Mouse (Mus musculus): Measurements from ENCODE around the gene Abcc3. TPM values are rescaled to one million over a fixed set of nuclear protein-coding genes. Genes with fewer than 3 reads are reported as not detected.

Abcc3 gene
- polyA plus RNA-seq, 1 experiment from 2014 or later, result 10.5 TPM

DNA sequence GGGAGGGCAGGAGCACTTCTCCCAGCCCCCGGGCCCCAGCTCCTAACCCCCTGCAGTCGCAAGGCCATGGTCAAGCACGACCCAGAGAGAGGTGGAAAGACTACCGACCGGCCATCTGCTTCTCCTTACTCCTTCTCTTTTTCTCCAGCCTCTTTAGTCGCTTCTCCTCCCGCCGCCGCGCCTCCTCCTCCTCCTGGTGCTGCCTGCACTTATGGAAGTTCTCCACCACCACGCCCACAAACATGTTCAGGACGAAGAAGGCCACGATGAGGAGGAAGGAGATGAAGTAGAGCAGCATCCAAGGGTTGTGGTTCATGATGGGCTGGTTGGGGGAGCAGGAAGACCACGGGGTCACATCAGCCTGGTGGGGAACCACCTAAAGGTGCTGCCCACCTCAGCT, 32.9 kb upstream of the Abcc3 start:
- Histone ChIP-seq H3K4me3 (replicated peaks; ENCODE audit: low read depth, low read length) (no peak overlapping the region), H3K9me3 (replicated peaks; ENCODE audit: low read length) (no peaks in the 10 kb centered on the region), H3K4me1 (replicated peaks; ENCODE audit: insufficient read depth, low read length) (peaks cover 29% of the 10 kb centered on the region), H3K9ac (ENCODE audit: low read depth, low read length) (no peak overlapping the region), H3K4me2 (ENCODE audit: low read length) (no peak overlapping the region), H3K27ac (no peak overlapping the region), H3K27me3 (ENCODE audit: insufficient read depth, low read length) (no peaks in the 10 kb centered on the region), H3K36me3 (ENCODE audit: insufficient read depth, low read length) (no peaks in the 10 kb centered on the region)
- WGBS, result 62% methylated on average over 14 of the region's 14 CpGs
- TF ChIP-seq CTCF (IDR thresholded peaks at IDR 0.05; ENCODE audit: low read depth), result no peak
- DNase-seq (ENCODE audit: low spot score), result no peak
- no peak for ATAC-seq (replicated peaks; ENCODE audit: low FRiP score, low read depth)

DNA sequence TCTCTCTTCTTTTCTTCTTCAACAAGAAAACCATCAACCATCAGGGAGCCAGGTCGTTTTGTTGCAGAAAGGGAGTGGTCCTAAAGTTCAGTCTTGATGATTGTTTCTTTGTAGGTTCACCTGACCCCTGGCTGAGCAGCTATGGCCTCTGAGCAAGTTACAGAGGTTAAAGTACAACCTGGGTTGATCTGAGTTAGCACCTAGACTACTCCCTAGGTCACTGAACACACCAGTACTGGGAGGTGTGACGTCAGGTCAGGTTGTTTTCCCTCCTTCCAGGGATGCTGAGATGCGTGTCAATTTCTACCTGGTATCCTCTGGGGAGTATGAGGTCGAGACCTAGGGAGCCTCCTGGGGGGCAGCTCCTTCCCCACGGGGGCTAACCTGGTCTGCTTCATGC, 32.4 kb upstream of the Abcc3 start:
- H3K4me1 ChIP-seq (replicated peaks; ENCODE audit: insufficient read depth, low read length), result peaks cover 29% of the 10 kb centered on the region

GRCm38 (mm10) chr11:94424380-94424779, 31.6 kb upstream of the Abcc3 start:
- no peak overlapping the region for H3K27ac ChIP-seq
- H3K4me1 ChIP-seq (replicated peaks; ENCODE audit: insufficient read depth, low read length), result peaks cover 29% of the 10 kb centered on the region
- no peaks in the 10 kb centered on the region for H3K9me3 ChIP-seq (replicated peaks; ENCODE audit: low read length)
- DNase-seq (ENCODE audit: low spot score), result no peak
- H3K9ac ChIP-seq (ENCODE audit: low read depth, low read length), result no peak overlapping the region
- H3K4me3 ChIP-seq (replicated peaks; ENCODE audit: low read depth, low read length), result no peak overlapping the region
- no peaks in the 10 kb centered on the region for H3K27me3 ChIP-seq (ENCODE audit: insufficient read depth, low read length)
- WGBS, result 41% methylated on average over 15 of the region's 15 CpGs
- no peak for TF ChIP-seq CTCF (IDR thresholded peaks at IDR 0.05; ENCODE audit: low read depth)
- no peak for ATAC-seq (replicated peaks; ENCODE audit: low FRiP score, low read depth)
- H3K4me2 ChIP-seq (ENCODE audit: low read length), result no peak overlapping the region
- H3K36me3 ChIP-seq (ENCODE audit: insufficient read depth, low read length), result no peaks in the 10 kb centered on the region

More for the DNA sequence above, 32.4 kb upstream of the Abcc3 start:
- no peak overlapping the region for H3K4me2 ChIP-seq (ENCODE audit: low read length)
- H3K27ac ChIP-seq, result no peak overlapping the region
- H3K9me3 ChIP-seq (replicated peaks; ENCODE audit: low read length), result no peaks in the 10 kb centered on the region
- H3K9ac ChIP-seq (ENCODE audit: low read depth, low read length), result no peak overlapping the region
- no peaks in the 10 kb centered on the region for H3K27me3 ChIP-seq (ENCODE audit: insufficient read depth, low read length)
- WGBS, result 44% methylated on average over 5 of the region's 5 CpGs
- ATAC-seq (replicated peaks; ENCODE audit: low FRiP score, low read depth) (no peak), DNase-seq (ENCODE audit: low spot score) (no peak)
- TF ChIP-seq CTCF (IDR thresholded peaks at IDR 0.05; ENCODE audit: low read depth), result no peak
- H3K36me3 ChIP-seq (ENCODE audit: insufficient read depth, low read length), result no peaks in the 10 kb centered on the region
- no peak overlapping the region for H3K4me3 ChIP-seq (replicated peaks; ENCODE audit: low read depth, low read length)

DNA sequence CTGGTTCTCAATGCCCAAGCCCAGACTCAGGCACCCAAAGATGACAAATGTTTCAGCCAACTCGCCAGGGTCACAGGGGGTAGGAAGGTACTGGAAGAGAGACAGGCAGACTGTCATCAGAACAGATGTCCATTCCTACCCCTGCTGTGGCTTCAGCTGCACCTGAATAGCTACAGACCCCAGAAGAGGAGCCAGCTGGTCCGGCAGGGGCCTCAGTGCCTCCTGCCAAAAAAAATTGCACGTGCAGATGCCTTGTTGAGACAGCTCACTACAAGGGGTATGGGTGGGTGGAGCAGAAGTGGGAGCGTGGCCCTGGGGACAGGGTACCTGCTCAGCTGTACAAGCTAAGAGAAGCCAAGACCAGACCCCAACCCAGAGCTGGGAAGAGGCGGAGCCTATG, 31.1 kb upstream of the Abcc3 start:
- TF ChIP-seq CTCF (IDR thresholded peaks at IDR 0.05; ENCODE audit: low read depth), result no peak

GRCm38 (mm10) chr11:94420991-94421390, 28.2 kb upstream of the Abcc3 start:
- no peak overlapping the region for H3K27ac ChIP-seq
- no peak overlapping the region for H3K9ac ChIP-seq (ENCODE audit: low read depth, low read length)
- H3K9me3 ChIP-seq (replicated peaks; ENCODE audit: low read length), result no peaks in the 10 kb centered on the region
- no peak overlapping the region for H3K4me3 ChIP-seq (replicated peaks; ENCODE audit: low read depth, low read length)
- no peak for TF ChIP-seq CTCF (IDR thresholded peaks at IDR 0.05; ENCODE audit: low read depth)
- 53% methylated on average over 6 of the region's 6 CpGs for WGBS
- no peak overlapping the region for H3K4me2 ChIP-seq (ENCODE audit: low read length)
- no peak for ATAC-seq (replicated peaks; ENCODE audit: low FRiP score, low read depth)
- peaks cover 10% of the 10 kb centered on the region; the same call in 1 of the 2 replicates for H3K4me1 ChIP-seq (replicated peaks; ENCODE audit: insufficient read depth, low read length)
- no peak for DNase-seq (ENCODE audit: low spot score)
- no peaks in the 10 kb centered on the region for H3K36me3 ChIP-seq (ENCODE audit: insufficient read depth, low read length)
- no peaks in the 10 kb centered on the region for H3K27me3 ChIP-seq (ENCODE audit: insufficient read depth, low read length)

More for the DNA sequence above, 31.1 kb upstream of the Abcc3 start:
- ATAC-seq (replicated peaks; ENCODE audit: low FRiP score, low read depth), result no peak
- Histone ChIP-seq H3K27me3 (ENCODE audit: insufficient read depth, low read length) (no peaks in the 10 kb centered on the region), H3K27ac (no peak overlapping the region), H3K4me2 (ENCODE audit: low read length) (no peak overlapping the region), H3K9ac (ENCODE audit: low read depth, low read length) (no peak overlapping the region), H3K36me3 (ENCODE audit: insufficient read depth, low read length) (no peaks in the 10 kb centered on the region), H3K4me1 (replicated peaks; ENCODE audit: insufficient read depth, low read length) (peaks cover 25% of the 10 kb centered on the region), H3K4me3 (replicated peaks; ENCODE audit: low read depth, low read length) (no peak overlapping the region), H3K9me3 (replicated peaks; ENCODE audit: low read length) (no peaks in the 10 kb centered on the region)
- DNase-seq (ENCODE audit: low spot score), result no peak
- 74% methylated on average over 5 of the region's 5 CpGs for WGBS

DNA sequence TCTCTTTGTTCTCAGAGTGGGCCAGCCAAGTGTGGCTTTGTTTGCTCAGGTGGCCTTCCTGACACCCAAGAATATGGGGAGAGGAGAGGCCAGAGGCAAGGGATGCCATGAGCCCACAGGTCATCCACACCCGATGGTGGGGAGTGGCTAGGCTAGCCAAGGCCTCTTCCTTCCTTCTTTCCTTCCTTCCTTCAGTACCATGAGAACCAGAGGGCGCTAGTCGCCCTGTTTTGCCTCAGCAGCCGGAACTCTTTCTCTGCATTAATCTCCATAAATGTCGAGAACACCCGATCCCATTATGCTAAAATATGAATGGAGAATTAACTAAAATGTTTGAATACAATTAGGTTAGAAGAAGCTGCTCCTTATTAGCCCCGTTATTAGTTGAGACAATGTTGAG, 27.5 kb upstream of the Abcc3 start:
- DNase-seq (ENCODE audit: low spot score) (peak; percentile 83), ATAC-seq (replicated peaks; ENCODE audit: low FRiP score, low read depth) (no peak)
- H3K36me3 ChIP-seq (ENCODE audit: insufficient read depth, low read length), result 0 out of 2 replicates have a peak, but pooled peaks cover 6% of the 10 kb centered on the region
- no peaks in the 10 kb centered on the region for H3K9me3 ChIP-seq (replicated peaks; ENCODE audit: low read length)
- H3K27me3 ChIP-seq (ENCODE audit: insufficient read depth, low read length), result no peaks in the 10 kb centered on the region
- no peak overlapping the region for H3K9ac ChIP-seq (ENCODE audit: low read depth, low read length)
- H3K4me2 ChIP-seq (ENCODE audit: low read length), result no peak overlapping the region
- whole genome bisulfite sequencing, result 13% methylated on average over 7 of the region's 7 CpGs
- H3K4me1 ChIP-seq (replicated peaks; ENCODE audit: insufficient read depth, low read length), result peaks cover 5% of the 10 kb centered on the region; the same call in 1 of the 2 replicates
- no peak overlapping the region for H3K27ac ChIP-seq
- peak; percentile 79 for TF ChIP-seq CTCF (IDR thresholded peaks at IDR 0.05; ENCODE audit: low read depth)
- no peak overlapping the region for H3K4me3 ChIP-seq (replicated peaks; ENCODE audit: low read depth, low read length)

Data from kidney, postnatal 0 days (tissue).